Mouse (Mus musculus): Measurements from ENCODE around the gene Msrb3. TPM values are rescaled to one million over a fixed set of nuclear protein-coding genes. Genes with fewer than 3 reads are reported as not detected.

The Msrb3 gene
- polyA plus RNA-seq, 1 experiment = 5.2 TPM

DNA sequence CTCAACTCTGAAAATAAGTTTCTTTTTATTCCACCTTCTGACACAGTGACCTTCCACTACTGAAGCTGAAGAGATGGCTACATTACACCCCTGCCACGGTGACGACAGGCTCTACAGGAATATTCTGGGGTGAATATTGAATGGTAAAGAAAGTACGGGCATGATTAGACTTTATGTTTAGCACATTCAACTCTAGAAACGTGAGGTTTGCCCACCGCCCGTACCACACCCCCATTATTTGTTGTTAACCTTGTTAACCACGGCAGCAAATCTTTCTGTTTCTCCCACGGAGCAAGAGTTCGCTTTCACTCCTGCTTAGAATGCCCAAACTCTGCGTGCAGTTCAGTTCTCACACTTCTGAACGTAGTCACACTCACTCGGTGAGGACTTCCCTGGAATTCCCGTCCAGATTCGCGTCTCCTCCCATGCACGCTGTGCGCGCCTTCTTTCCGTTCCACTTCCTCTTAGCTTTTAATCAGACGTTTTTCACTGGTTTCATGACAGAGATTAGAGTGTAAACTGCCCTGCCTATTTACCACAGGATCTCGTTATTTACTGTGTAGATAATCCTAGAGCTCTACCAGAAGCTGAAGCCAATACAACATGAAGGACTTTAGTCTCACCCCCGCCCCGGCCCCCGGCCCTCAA is 87.0 kb downstream of the Msrb3 start:
- no peak for TF ChIP-seq POLR2A (IDR thresholded peaks at IDR 0.05; ENCODE audit: borderline replicate concordance, insufficient read depth, low read length)
- WGBS = 78% methylated on average over 24 of the region's 24 CpGs
- H3K4me3 ChIP-seq (replicated peaks; ENCODE audit: insufficient read depth, low read depth, low read length) = no peak overlapping the region
- H3K27ac ChIP-seq (ENCODE audit: insufficient read depth, low read length) = no peak overlapping the region
- H3K27me3 ChIP-seq (ENCODE audit: control insufficient read depth, insufficient read depth, low read length) = no peaks in the 10 kb centered on the region
- no peaks in the 10 kb centered on the region; the same call in 1 of the 2 replicates for H3K4me1 ChIP-seq (ENCODE audit: control insufficient read depth, insufficient read depth, low read length)
- no peak for DNase-seq

GRCm38 (mm10) chr10:120810832-120811571 is 87.9 kb downstream of the Msrb3 start:
- no peak for TF ChIP-seq CTCF (IDR thresholded peaks at IDR 0.05; ENCODE audit: borderline replicate concordance, insufficient read depth, low read depth, low read length)
- no peak for TF ChIP-seq POLR2A (IDR thresholded peaks at IDR 0.05; ENCODE audit: borderline replicate concordance, insufficient read depth, low read length)
- Histone ChIP-seq H3K27me3 (ENCODE audit: control insufficient read depth, insufficient read depth, low read length) (no peaks in the 10 kb centered on the region), H3K4me1 (ENCODE audit: control insufficient read depth, insufficient read depth, low read length) (no peaks in the 10 kb centered on the region; the same call in 1 of the 2 replicates), H3K4me3 (replicated peaks; ENCODE audit: insufficient read depth, low read depth, low read length) (no peak overlapping the region), H3K27ac (ENCODE audit: insufficient read depth, low read length) (no peak overlapping the region)
- WGBS = 94% methylated on average over 4 of the region's 4 CpGs
- DNase-seq = no peak

DNA sequence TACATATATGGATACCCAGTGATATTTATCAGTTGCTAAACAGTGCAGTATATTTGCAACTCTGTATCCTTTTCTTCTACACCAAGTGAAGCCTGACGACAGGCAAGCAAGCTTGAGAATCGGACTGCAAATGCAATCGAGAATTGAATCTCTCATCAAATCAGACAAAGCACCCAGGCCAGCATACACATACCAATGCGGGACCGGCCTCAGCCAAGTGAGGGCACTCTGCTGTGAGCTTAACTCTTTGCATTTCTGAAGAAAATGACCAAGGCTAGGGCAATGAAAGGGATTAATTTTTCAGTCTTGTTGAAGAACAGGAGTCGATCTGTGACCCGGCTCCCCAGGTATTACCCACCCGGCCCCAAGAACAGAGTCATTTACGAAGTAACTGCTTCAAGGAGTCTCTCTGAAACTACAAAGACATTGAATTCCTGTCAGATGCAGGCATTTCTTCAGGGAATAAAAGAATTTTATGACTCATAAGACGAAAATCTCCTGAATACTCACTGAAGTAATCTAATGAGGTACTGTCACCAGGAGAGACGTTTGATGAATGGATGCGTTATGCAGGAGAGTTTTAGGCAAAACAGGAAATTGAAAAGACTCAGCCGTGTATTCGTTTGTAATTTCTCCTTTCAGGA is 88.7 kb downstream of the Msrb3 start:
- TF ChIP-seq POLR2A (IDR thresholded peaks at IDR 0.05; ENCODE audit: borderline replicate concordance, insufficient read depth, low read length) (no peak), CTCF (IDR thresholded peaks at IDR 0.05; ENCODE audit: borderline replicate concordance, insufficient read depth, low read depth, low read length) (no peak)
- Histone ChIP-seq H3K27ac (ENCODE audit: insufficient read depth, low read length) (no peak overlapping the region), H3K27me3 (ENCODE audit: control insufficient read depth, insufficient read depth, low read length) (no peaks in the 10 kb centered on the region), H3K4me1 (ENCODE audit: control insufficient read depth, insufficient read depth, low read length) (no peaks in the 10 kb centered on the region; the same call in 1 of the 2 replicates), H3K4me3 (replicated peaks; ENCODE audit: insufficient read depth, low read depth, low read length) (no peak overlapping the region)
- DNase-seq = no peak
- WGBS = 68% methylated on average over 14 of the region's 14 CpGs

DNA sequence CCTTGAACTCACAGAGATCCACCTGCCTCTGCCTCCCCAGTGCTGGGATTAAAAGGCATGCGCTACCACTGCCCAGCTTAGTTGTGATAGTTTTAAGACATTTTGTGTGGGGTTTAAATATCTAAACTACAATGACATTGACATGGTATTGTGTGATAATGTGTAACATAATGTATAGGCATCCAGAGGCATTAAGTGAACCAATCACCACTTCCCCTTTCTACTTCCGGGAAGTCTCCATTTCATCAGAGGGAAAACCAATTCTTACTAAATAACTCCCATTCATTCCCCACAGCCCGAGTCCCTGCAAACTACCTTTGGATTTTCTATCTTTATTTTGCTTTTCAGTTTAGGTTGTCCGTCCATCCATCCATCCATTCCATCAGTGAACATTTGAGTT is 90.7 kb downstream of the Msrb3 start:
- DNase-seq = no peak
- Histone ChIP-seq H3K4me1 (ENCODE audit: control insufficient read depth, insufficient read depth, low read length) (no peaks in the 10 kb centered on the region; the same call in 1 of the 2 replicates), H3K4me3 (replicated peaks; ENCODE audit: insufficient read depth, low read depth, low read length) (no peak overlapping the region), H3K27ac (ENCODE audit: insufficient read depth, low read length) (no peak overlapping the region), H3K27me3 (ENCODE audit: control insufficient read depth, insufficient read depth, low read length) (no peaks in the 10 kb centered on the region)
- 94% methylated on average over 4 of the region's 4 CpGs for WGBS
- TF ChIP-seq CTCF (IDR thresholded peaks at IDR 0.05; ENCODE audit: borderline replicate concordance, insufficient read depth, low read depth, low read length) (no peak), POLR2A (IDR thresholded peaks at IDR 0.05; ENCODE audit: borderline replicate concordance, insufficient read depth, low read length) (no peak)

DNA sequence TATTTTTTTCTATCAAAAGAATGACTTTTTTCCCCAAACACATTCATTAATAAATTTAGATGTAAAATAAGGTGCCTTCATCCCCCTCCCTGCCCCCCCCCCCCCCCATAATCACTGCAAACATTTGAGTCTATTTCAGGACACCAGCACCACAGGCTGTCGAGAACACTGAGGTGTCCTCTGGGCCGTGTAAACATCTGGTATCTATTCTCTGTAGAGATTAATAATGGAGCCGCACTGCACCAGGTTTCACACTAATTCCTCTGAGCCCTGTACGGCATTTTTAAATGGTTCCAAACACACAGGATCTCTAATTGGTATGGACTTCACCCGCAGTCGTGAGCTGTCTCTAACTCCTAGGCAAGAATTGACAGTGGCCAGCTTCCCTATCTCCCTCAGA is 97.8 kb downstream of the Msrb3 start:
- Histone ChIP-seq H3K4me1 (ENCODE audit: control insufficient read depth, insufficient read depth, low read length) (no peaks in the 10 kb centered on the region), H3K27me3 (ENCODE audit: control insufficient read depth, insufficient read depth, low read length) (no peaks in the 10 kb centered on the region), H3K4me3 (replicated peaks; ENCODE audit: insufficient read depth, low read depth, low read length) (no peak overlapping the region), H3K27ac (ENCODE audit: insufficient read depth, low read length) (no peak overlapping the region)
- no peak for TF ChIP-seq POLR2A (IDR thresholded peaks at IDR 0.05; ENCODE audit: borderline replicate concordance, insufficient read depth, low read length)
- TF ChIP-seq CTCF (IDR thresholded peaks at IDR 0.05; ENCODE audit: borderline replicate concordance, insufficient read depth, low read depth, low read length) = no peak
- 60% methylated on average over 6 of the region's 6 CpGs for WGBS
- DNase-seq = no peak

- TF ChIP-seq POLR2A (IDR thresholded peaks at IDR 0.05; ENCODE audit: borderline replicate concordance, insufficient read depth, low read length) = no peak
- no peak for TF ChIP-seq CTCF (IDR thresholded peaks at IDR 0.05; ENCODE audit: borderline replicate concordance, insufficient read depth, low read depth, low read length)
- no peak for DNase-seq
- Histone ChIP-seq H3K27ac (ENCODE audit: insufficient read depth, low read length) (no peak overlapping the region), H3K4me3 (replicated peaks; ENCODE audit: insufficient read depth, low read depth, low read length) (no peak overlapping the region), H3K27me3 (ENCODE audit: control insufficient read depth, insufficient read depth, low read length) (no peaks in the 10 kb centered on the region), H3K4me1 (ENCODE audit: control insufficient read depth, insufficient read depth, low read length) (no peaks in the 10 kb centered on the region)
- 86% methylated on average over 6 of the region's 6 CpGs for WGBS
Measured at GRCm38 (mm10) chr10:120799479-120799878, 99.4 kb downstream of the Msrb3 start.

DNA sequence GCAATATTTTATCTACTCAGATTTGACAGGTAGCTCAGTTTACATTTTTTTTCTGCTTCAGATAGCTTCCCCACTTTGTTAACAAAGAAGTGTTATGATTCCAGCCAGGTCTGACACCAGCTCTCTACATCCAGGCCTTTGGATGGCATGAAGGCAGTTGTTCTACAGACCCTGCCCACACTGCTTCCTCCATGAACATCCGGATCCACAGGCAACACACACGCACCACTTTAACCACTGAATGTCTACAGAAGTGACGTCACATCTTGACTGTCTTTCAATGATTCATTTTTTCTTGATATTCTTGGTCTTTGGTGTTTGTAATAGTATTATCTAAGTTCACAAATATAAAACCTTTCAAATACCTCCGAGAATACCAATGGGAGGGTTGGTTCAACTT is 102.2 kb downstream of the Msrb3 start:
- WGBS = 94% methylated on average over 4 of the region's 4 CpGs
- no peaks in the 10 kb centered on the region for H3K27me3 ChIP-seq (ENCODE audit: control insufficient read depth, insufficient read depth, low read length)
- TF ChIP-seq POLR2A (IDR thresholded peaks at IDR 0.05; ENCODE audit: borderline replicate concordance, insufficient read depth, low read length) (no peak), CTCF (IDR thresholded peaks at IDR 0.05; ENCODE audit: borderline replicate concordance, insufficient read depth, low read depth, low read length) (no peak)
- no peak for DNase-seq
- no peak overlapping the region for H3K27ac ChIP-seq (ENCODE audit: insufficient read depth, low read length)
- H3K4me1 ChIP-seq (ENCODE audit: control insufficient read depth, insufficient read depth, low read length) = no peaks in the 10 kb centered on the region
- no peak overlapping the region for H3K4me3 ChIP-seq (replicated peaks; ENCODE audit: insufficient read depth, low read depth, low read length)
